8 mouse cellular contexts compared by ENCODE assay signal in genomic region chr17:28801474-28802005, GRCm38 (mm10). TPM values are rescaled to one million over a fixed set of nuclear protein-coding genes. Genes with fewer than 3 reads are reported as not detected.
A peak's percentile ranks its signal among the peaks of the same experiment; 100 is the strongest.
DNase-seq lines count a peak whose midpoint lies in the region; ATAC-seq and TF ChIP-seq lines count a peak whose summit lies in the region.

No protein-coding gene starts in this region.

- peaks cover 25% of the 10 kb centered on the region for H3K36me3 ChIP-seq in hindbrain, embryonic 10.5 days
- peaks cover 10% of the 10 kb centered on the region for H3K36me3 ChIP-seq in lung, embryonic 16.5 days (ENCODE audit: control insufficient read depth, insufficient read depth, low read length)
- 0 out of 2 replicates have a peak, but pooled peaks cover under 1% of the 10 kb centered on the region for H3K36me3 ChIP-seq in thymus, adult 2 months (ENCODE audit: control insufficient read depth, insufficient read depth, low read length)

- 0 out of 2 replicates have a peak, but pooled peaks have one; percentile 49 for TF ChIP-seq CTCF in thymus, adult 2 months (IDR thresholded peaks at IDR 0.05; ENCODE audit: borderline replicate concordance, control insufficient read depth, extremely low read depth, insufficient read depth, low read length, poor library complexity)

- peak overlapping the region; percentile 100 for H3K27ac ChIP-seq in hindbrain, embryonic 10.5 days
- H3K27ac ChIP-seq in lung, embryonic 16.5 days (ENCODE audit: low read length), result peak overlapping the region; percentile 97
- peak overlapping the region; percentile 3; the same call in 1 of the 2 replicates for H3K27ac ChIP-seq in thymus, adult 2 months (ENCODE audit: control insufficient read depth, insufficient read depth, low read length)

- H3K4me1 ChIP-seq in hindbrain, embryonic 10.5 days (replicated peaks), result peaks cover 32% of the 10 kb centered on the region
- H3K4me1 ChIP-seq in lung, embryonic 16.5 days (replicated peaks; ENCODE audit: control insufficient read depth, insufficient read depth, low read length), result peaks cover 21% of the 10 kb centered on the region
- H3K4me1 ChIP-seq in thymus, adult 2 months (replicated peaks; ENCODE audit: control insufficient read depth, insufficient read depth, low read length), result peaks cover 8% of the 10 kb centered on the region

- peak overlapping the region; percentile 89 for H3K4me3 ChIP-seq in hindbrain, embryonic 10.5 days
- H3K4me3 ChIP-seq in lung, embryonic 16.5 days (ENCODE audit: low read length), result peak overlapping the region; percentile 75
- peak overlapping the region; percentile 59 for H3K4me3 ChIP-seq in thymus, adult 2 months (ENCODE audit: control insufficient read depth, insufficient read depth, low read length)

- H3K9ac ChIP-seq in lung, embryonic 16.5 days (ENCODE audit: low read length), result peak overlapping the region; percentile 98

- peak; percentile 99 for DNase-seq in Muller cell, postnatal 12 days (ENCODE audit: inconsistent ontology term)
- DNase-seq in cerebellum, adult 9-10 months, result peak; percentile 99
- DNase-seq in hindbrain, embryonic 10.5 days (ENCODE audit: low spot score), result peak; percentile 99
- peak; percentile 98 for DNase-seq in layer of hippocampus, adult 9-11 months
- peak; percentile 98 for DNase-seq in ovary, adult 18-20 months (ENCODE audit: low spot score)
- peak; percentile 99 for DNase-seq in thymus, adult 2 months

- ATAC-seq in frontal cortex, adult (ENCODE audit: low TSS enrichment), result peak; percentile 91
- ATAC-seq in lung, embryonic 16.5 days (ENCODE audit: low read depth), result peak; percentile 99

- H3K4me2 ChIP-seq in lung, embryonic 16.5 days (ENCODE audit: low read depth, low read length), result peak overlapping the region; percentile 89

- no peaks in the 10 kb centered on the region for H3K9me3 ChIP-seq in hindbrain, embryonic 10.5 days
- no peaks in the 10 kb centered on the region for H3K9me3 ChIP-seq in lung, embryonic 16.5 days (ENCODE audit: control insufficient read depth, low read length)

- under 1% methylated on average over 41 of the region's 42 CpGs for WGBS in hindbrain, embryonic 10.5 days
- WGBS in lung, embryonic 16.5 days, result under 1% methylated on average over 40 of the region's 42 CpGs
- WGBS in thymus, adult 2 months, result 1% methylated on average over 42 of the region's 42 CpGs

- no peaks in the 10 kb centered on the region for H3K27me3 ChIP-seq in hindbrain, embryonic 10.5 days (ENCODE audit: insufficient read depth, poor library complexity, severe bottlenecking)
- H3K27me3 ChIP-seq in lung, embryonic 16.5 days (ENCODE audit: control insufficient read depth, insufficient read depth, low read depth, low read length), result no peaks in the 10 kb centered on the region
- H3K27me3 ChIP-seq in thymus, adult 2 months (ENCODE audit: control insufficient read depth, insufficient read depth, low read length), result no peaks in the 10 kb centered on the region

- TF ChIP-seq POLR2A in thymus, adult 2 months (IDR thresholded peaks at IDR 0.05; ENCODE audit: control insufficient read depth, extremely low read depth, insufficient read depth, low read length, poor library complexity), result peak; percentile 91

RNA-seq across cellular contexts. Expression of gene Brpf3, which starts 0.7 kb away (rescaled TPM):
- polyA plus RNA-seq in hindbrain, embryonic 10.5 days (2016; fragmentation: Nextera tagmentation; extraction: Ambion mirVana), result 9.8 and 12.2 TPM in 2 replicates
- polyA plus RNA-seq in lung, embryonic 16.5 days (2015; fragmentation: Nextera tagmentation; extraction: Ambion mirVana), result 9.5 and 10.6 TPM in 2 replicates
- 63.1 and 64.8 TPM in 2 replicates for polyA plus RNA-seq in thymus, adult 2 months (2012; rRNA removed)

RNA-seq across cellular contexts. Expression of gene Mapk13, which starts 32.4 kb away (rescaled TPM):
- polyA plus RNA-seq in hindbrain, embryonic 10.5 days (2016; fragmentation: Nextera tagmentation; extraction: Ambion mirVana), result 3.9 and 8.9 TPM in 2 replicates
- 78.6 and 80.0 TPM in 2 replicates for polyA plus RNA-seq in lung, embryonic 16.5 days (2015; fragmentation: Nextera tagmentation; extraction: Ambion mirVana)
- polyA plus RNA-seq in thymus, adult 2 months (2012; rRNA removed), result 5.9 and 8.2 TPM in 2 replicates

RNA-seq across cellular contexts. Expression of gene Pnpla1, which starts 56.7 kb away (rescaled TPM):
- not detected in 2 replicates for polyA plus RNA-seq in hindbrain, embryonic 10.5 days (2016; fragmentation: Nextera tagmentation; extraction: Ambion mirVana)
- polyA plus RNA-seq in lung, embryonic 16.5 days (2015; fragmentation: Nextera tagmentation; extraction: Ambion mirVana), result not detected in 2 replicates
- polyA plus RNA-seq in thymus, adult 2 months (2012; rRNA removed), result 0.17 and 0.26 TPM in 2 replicates

Comparison
In these comparisons a context has a peak if more than half of its experiments do, and no peak if none do; other contexts are left out.
1. Peak in every context shown above with its lines: DNase-seq, ATAC-seq, H3K4me3 ChIP-seq and H3K27ac ChIP-seq.
2. H3K27ac ChIP-seq: peak in every context shown above with its lines; median percentile 100 in hindbrain, embryonic 10.5 days; 97 in lung, embryonic 16.5 days; 3 in thymus, adult 2 months.